Mouse (Mus musculus): ENCODE results near the gene Pawr. TPM values are rescaled to one million over a fixed set of nuclear protein-coding genes. Genes with fewer than 3 reads are reported as not detected.
"Not testable (repeated sequence)": the region's sequence is repeated elsewhere in the genome, so short reads cannot be mapped to it uniquely, and the experiment has no call there.

Gene Pawr
- polyA plus RNA-seq, 1 experiment from 2014 or later, result 2.2 TPM

- H3K4me3 ChIP-seq, result 0 out of 2 replicates have a peak overlapping the region, but pooled peaks have one; percentile 12
- 9% methylated on average over 15 of the region's 15 CpGs for WGBS
- ATAC-seq (ENCODE audit: low FRiP score, low read depth), result peak; percentile 58; the same call in 1 of the 2 replicates
Observed at GRCm38 (mm10) chr10:108433976-108434375, 102.1 kb downstream of the Pawr start.

GRCm38 (mm10) chr10:108435616-108436015 lies 103.7 kb downstream of the Pawr start:
- no peaks in the 10 kb centered on the region for H3K9me3 ChIP-seq
- H3K4me2 ChIP-seq (replicated peaks), result no peak overlapping the region
- no peaks in the 10 kb centered on the region for H3K27me3 ChIP-seq
- ATAC-seq (ENCODE audit: low FRiP score, low read depth), result no peak
- no peaks in the 10 kb centered on the region for H3K36me3 ChIP-seq
- H3K27ac ChIP-seq, result no peak overlapping the region
- no peak overlapping the region for H3K9ac ChIP-seq
- 37% methylated on average over 5 of the region's 5 CpGs for WGBS
- H3K4me3 ChIP-seq, result no peak overlapping the region
- peaks cover 18% of the 10 kb centered on the region for H3K4me1 ChIP-seq

More at GRCm38 (mm10) chr10:108433976-108434375, 102.1 kb downstream of the Pawr start:
- peaks cover 18% of the 10 kb centered on the region for H3K4me1 ChIP-seq
- H3K9ac ChIP-seq, result no peak overlapping the region
- no peaks in the 10 kb centered on the region for H3K36me3 ChIP-seq
- no peak overlapping the region for H3K27ac ChIP-seq
- peak overlapping the region; percentile 52 for H3K4me2 ChIP-seq (replicated peaks)
- no peaks in the 10 kb centered on the region for H3K27me3 ChIP-seq
- no peaks in the 10 kb centered on the region for H3K9me3 ChIP-seq

- H3K27me3 ChIP-seq, result no peaks in the 10 kb centered on the region
- WGBS, result 34% methylated on average over 8 of the region's 8 CpGs
- H3K4me1 ChIP-seq, result peaks cover 18% of the 10 kb centered on the region
- no peak overlapping the region for H3K9ac ChIP-seq
- H3K36me3 ChIP-seq, result no peaks in the 10 kb centered on the region
- no peak overlapping the region for H3K4me2 ChIP-seq (replicated peaks)
- H3K9me3 ChIP-seq, result no peaks in the 10 kb centered on the region
- no peak overlapping the region for H3K27ac ChIP-seq
- no peak for ATAC-seq (ENCODE audit: low FRiP score, low read depth)
- no peak overlapping the region for H3K4me3 ChIP-seq
Observed at GRCm38 (mm10) chr10:108436365-108436764, 104.4 kb downstream of the Pawr start.

DNA sequence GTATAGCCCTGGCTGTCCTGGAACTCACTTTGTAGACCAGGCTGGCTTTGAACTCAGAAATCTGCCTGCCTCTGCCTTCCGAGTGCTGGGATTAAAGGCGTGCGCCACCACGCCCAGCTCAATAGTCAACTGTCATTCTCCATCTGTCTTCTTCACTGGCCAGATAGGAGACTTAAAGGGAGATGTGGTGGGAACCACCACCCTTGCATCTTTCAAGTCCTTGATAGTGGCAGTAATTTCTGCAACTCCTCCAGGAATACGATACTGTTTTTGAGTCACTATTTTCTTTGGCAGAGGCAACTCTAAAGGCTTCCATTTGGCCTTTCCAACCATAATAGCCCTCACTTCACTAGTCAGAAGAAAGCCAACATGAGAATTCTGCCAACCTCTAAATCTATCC lies 108.3 kb downstream of the Pawr start:
- H3K4me2 ChIP-seq (replicated peaks); H3K27ac ChIP-seq; H3K9ac ChIP-seq; H3K9me3 ChIP-seq; H3K4me3 ChIP-seq; H3K4me1 ChIP-seq; H3K36me3 ChIP-seq; ATAC-seq (ENCODE audit: low FRiP score, low read depth); H3K27me3 ChIP-seq: not testable (repeated sequence)
- 95% methylated on average over 5 of the region's 5 CpGs for WGBS

DNA sequence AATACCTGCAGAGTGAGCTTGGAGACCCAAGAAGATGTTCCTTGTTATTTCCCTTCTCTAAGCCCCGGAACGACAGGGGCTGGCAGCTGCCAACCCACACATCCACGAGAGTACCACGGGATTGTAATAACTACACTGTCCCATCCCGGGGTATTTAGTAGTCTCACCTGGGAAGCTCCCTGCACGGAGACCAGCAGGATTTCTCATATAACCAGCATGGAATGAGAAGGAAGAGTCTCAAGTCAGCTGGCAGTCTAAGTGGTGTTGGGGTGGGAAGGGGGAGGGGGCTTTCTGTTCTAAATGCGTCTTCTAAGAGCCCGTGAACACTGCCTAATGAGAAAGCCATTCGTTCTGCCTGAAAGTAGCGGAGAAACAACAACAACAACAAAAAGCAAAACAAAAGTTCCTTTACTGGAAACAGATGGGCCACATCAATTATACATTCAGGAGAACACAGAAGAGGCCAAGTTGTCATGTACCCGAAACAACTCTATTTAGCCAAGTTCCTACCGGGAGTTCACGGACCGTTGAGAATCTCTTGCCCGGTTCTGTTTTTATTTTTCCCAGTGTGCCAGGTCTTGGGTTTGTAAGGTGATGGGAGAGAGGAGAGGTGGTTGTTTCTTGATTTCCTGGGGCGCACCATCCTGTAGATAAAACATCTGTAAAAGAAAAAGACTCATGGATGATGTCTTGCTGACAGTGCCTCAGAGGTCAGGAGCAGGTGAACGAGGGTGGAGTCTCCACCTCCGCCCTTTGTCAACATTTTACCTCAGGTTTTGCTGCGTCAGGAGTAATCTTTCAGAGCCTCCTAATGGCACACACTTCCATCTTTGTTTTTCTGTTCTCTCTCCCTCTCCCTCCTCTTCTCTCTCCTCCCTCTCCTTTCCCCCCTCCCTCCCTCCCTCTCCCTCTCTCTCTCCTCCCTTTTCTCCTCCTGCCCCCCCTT lies 112.3 kb downstream of the Pawr start:
- ATAC-seq (ENCODE audit: low FRiP score, low read depth), result no peak
- no peak overlapping the region for H3K9ac ChIP-seq
- 62% methylated on average over 19 of the region's 19 CpGs for WGBS
- no peaks in the 10 kb centered on the region for H3K27me3 ChIP-seq
- H3K9me3 ChIP-seq, result no peaks in the 10 kb centered on the region
- H3K4me1 ChIP-seq, result peaks cover 4% of the 10 kb centered on the region
- H3K4me3 ChIP-seq, result no peak overlapping the region
- no peak overlapping the region for H3K27ac ChIP-seq
- H3K36me3 ChIP-seq, result no peaks in the 10 kb centered on the region
- no peak overlapping the region for H3K4me2 ChIP-seq (replicated peaks)

DNA sequence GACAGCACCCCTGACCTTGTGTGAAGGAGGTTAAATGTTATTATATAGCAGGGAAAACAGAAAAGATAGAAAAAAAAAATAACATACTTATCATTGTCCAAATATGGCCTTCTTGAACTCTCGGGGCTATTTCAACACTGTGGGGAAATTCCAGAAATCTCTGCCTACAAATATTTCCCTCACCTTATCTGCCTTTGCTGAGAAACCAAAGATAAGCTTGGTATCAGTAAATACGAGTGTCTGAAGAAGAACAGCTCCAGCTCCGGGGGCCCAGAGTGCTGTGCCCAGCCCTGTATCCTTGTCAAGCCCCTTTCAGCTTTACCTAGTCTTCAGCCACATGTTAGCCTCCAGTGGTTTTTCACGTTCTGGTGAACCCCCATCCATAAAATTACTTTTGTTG lies 113.2 kb downstream of the Pawr start:
- Histone ChIP-seq H3K4me1 (peaks cover 4% of the 10 kb centered on the region), H3K27me3 (no peaks in the 10 kb centered on the region), H3K36me3 (no peaks in the 10 kb centered on the region), H3K9ac (no peak overlapping the region), H3K9me3 (no peaks in the 10 kb centered on the region), H3K4me3 (no peak overlapping the region), H3K27ac (no peak overlapping the region), H3K4me2 (replicated peaks) (no peak overlapping the region)
- ATAC-seq (ENCODE audit: low FRiP score, low read depth), result no peak
- WGBS, result 78% methylated on average over 4 of the region's 4 CpGs

DNA sequence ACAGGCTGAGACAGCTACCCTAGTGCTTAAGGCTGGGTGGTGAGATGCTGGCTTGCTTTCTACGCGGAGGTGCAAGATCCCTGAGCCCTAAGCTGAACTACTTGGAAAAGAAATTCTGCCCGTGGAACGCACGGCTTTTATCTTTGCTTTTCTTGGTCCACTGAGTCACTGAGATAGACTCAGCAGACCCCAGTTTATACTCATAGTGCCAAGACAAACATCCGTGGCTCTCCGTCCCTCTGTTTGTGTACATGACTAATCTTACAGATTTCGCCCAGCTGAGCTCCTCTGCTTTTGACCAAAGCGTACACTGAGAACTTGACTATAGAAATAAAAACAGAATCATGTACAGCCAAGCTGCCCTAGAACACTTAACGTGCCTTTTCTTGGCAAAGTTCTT lies 113.7 kb downstream of the Pawr start:
- Histone ChIP-seq H3K4me1 (peaks cover 4% of the 10 kb centered on the region), H3K27me3 (no peaks in the 10 kb centered on the region), H3K4me3 (0 out of 2 replicates have a peak overlapping the region, but pooled peaks have one; percentile 46), H3K9ac (no peak overlapping the region), H3K27ac (no peak overlapping the region), H3K4me2 (replicated peaks) (peak overlapping the region; percentile 69), H3K9me3 (no peaks in the 10 kb centered on the region), H3K36me3 (no peaks in the 10 kb centered on the region)
- no peak for ATAC-seq (ENCODE audit: low FRiP score, low read depth)
- 76% methylated on average over 10 of the region's 10 CpGs for WGBS

DNA sequence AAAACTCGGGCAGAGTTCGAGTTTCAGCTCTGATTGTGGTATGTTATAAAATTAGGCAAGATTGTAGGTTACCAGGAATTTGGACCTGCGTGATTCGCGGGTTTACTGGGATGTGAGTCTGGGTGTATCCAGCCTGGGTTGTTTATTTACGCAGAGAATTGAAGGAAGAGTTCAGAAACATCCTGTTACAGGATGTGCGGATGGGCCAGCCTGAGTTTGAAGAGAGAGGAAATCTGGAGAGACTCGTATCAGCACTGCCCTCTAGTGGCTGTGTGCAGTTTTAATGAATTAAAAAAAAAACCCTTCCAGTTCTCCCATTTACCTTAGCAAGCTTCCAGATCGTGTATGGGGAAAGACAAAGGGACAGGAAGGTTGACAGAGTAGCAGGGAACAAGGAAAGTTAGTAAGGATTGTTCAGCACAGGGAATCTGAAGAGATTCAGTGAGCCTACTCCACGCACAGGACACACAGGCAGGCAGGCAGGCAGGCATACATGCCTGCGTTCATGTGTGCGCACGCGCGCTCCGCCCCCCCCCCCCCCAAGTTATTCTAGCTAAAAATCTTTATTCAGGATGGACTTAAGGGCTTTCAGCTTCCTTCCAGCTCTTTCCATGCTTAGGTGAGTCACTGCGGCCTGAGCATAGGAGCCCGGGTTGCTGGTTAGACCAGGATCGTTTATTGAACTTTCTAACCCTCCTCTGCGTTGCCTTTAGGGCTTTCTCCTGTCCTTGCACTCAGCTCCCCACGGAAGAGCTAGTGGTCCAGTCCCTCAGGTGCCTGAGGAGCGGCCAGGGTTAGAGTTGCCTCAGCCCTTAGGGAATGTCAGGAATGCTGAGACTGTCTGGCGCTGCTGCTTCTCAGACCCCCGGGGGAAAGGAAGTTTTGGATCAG lies 114.4 kb downstream of the Pawr start:
- WGBS, result 9% methylated on average over 24 of the region's 24 CpGs
- Histone ChIP-seq H3K27ac (no peak overlapping the region), H3K9me3 (no peaks in the 10 kb centered on the region), H3K4me2 (replicated peaks) (peak overlapping the region; percentile 69), H3K4me3 (peak overlapping the region; percentile 46), H3K36me3 (no peaks in the 10 kb centered on the region), H3K27me3 (no peaks in the 10 kb centered on the region), H3K9ac (peak overlapping the region; percentile 59), H3K4me1 (peaks cover 4% of the 10 kb centered on the region)
- ATAC-seq (ENCODE audit: low FRiP score, low read depth), result peak; percentile 82

DNA sequence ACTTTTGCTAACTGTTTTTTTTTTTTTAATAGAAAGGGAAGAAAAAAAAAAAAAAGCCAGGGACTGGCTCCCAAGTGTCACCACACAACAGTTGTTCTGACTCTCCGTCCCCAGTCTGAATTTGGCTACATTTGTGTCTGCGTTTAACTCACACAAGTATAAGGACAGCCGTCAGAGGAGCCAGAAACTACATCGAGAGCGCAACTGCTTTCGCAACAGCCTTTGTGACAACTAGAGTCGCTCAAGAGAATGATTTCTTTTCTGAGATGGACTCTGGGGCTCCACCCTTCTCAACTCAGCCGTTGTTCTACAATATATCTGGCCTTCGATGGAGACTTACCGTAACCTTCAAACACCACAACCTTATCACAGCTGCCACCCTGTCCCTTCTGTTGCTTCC lies 115.3 kb downstream of the Pawr start:
- Histone ChIP-seq H3K36me3 (no peaks in the 10 kb centered on the region), H3K4me2 (replicated peaks) (no peak overlapping the region), H3K27me3 (no peaks in the 10 kb centered on the region), H3K9ac (no peak overlapping the region), H3K4me3 (no peak overlapping the region), H3K27ac (no peak overlapping the region), H3K9me3 (no peaks in the 10 kb centered on the region), H3K4me1 (peaks cover 4% of the 10 kb centered on the region)
- 80% methylated on average over 10 of the region's 10 CpGs for WGBS
- ATAC-seq (ENCODE audit: low FRiP score, low read depth), result no peak

- no peaks in the 10 kb centered on the region for H3K27me3 ChIP-seq
- H3K9ac ChIP-seq, result no peak overlapping the region
- no peaks in the 10 kb centered on the region for H3K9me3 ChIP-seq
- H3K4me1 ChIP-seq, result peaks cover 4% of the 10 kb centered on the region
- ATAC-seq (ENCODE audit: low FRiP score, low read depth), result no peak
- no peak overlapping the region for H3K4me2 ChIP-seq (replicated peaks)
- no peak overlapping the region for H3K4me3 ChIP-seq
- H3K27ac ChIP-seq, result no peak overlapping the region
- 86% methylated on average over 11 of the region's 11 CpGs for WGBS
- no peaks in the 10 kb centered on the region for H3K36me3 ChIP-seq
Observed at GRCm38 (mm10) chr10:108448421-108448820, 116.5 kb downstream of the Pawr start.

- Histone ChIP-seq H3K9me3 (no peaks in the 10 kb centered on the region), H3K9ac (no peak overlapping the region), H3K27ac (no peak overlapping the region), H3K4me2 (replicated peaks) (no peak overlapping the region), H3K4me3 (no peak overlapping the region), H3K36me3 (no peaks in the 10 kb centered on the region), H3K4me1 (peaks cover 4% of the 10 kb centered on the region), H3K27me3 (no peaks in the 10 kb centered on the region)
- ATAC-seq (ENCODE audit: low FRiP score, low read depth), result no peak
- 81% methylated on average over 4 of the region's 4 CpGs for WGBS
Observed at GRCm38 (mm10) chr10:108450401-108450800, 118.5 kb downstream of the Pawr start.

DNA sequence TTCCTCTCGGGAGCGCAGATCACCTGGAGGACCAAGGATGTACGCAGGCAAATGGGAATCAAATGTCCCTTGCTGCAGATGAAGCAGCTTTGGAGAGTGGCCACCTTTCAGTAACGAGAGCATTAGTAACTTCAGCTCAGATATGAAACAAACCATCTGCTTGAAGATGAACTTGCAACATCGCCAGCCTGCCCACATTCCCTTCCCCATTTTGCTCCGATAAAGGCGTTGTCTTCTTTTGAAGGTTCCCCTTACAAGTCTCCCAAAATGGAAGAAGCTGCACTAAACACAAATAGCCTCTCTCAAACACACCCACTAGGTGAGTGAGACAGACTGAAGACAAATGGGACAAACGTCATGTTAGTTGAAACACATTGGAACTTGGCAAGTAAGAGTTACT lies 119.6 kb downstream of the Pawr start:
- Histone ChIP-seq H3K9ac (no peak overlapping the region), H3K36me3 (no peaks in the 10 kb centered on the region), H3K4me2 (replicated peaks) (no peak overlapping the region), H3K27me3 (no peaks in the 10 kb centered on the region), H3K4me1 (peaks cover 4% of the 10 kb centered on the region), H3K27ac (no peak overlapping the region), H3K9me3 (no peaks in the 10 kb centered on the region), H3K4me3 (no peak overlapping the region)
- 94% methylated on average over 8 of the region's 8 CpGs for WGBS
- no peak for ATAC-seq (ENCODE audit: low FRiP score, low read depth)

Measured in limb, embryonic 13.5 days (tissue).